Mouse (Mus musculus): ENCODE data around the gene Prkce. TPM values are rescaled to one million over a fixed set of nuclear protein-coding genes. Genes with fewer than 3 reads are reported as not detected.

The Prkce gene
- polyA plus RNA-seq, 2 experiments = 0.32 to 0.37 TPM

- DNase-seq (ENCODE audit: low read depth in 3 of 3, low spot score in 3 of 3) = peak; percentile 48 to 66 (median 55)
- ATAC-seq (ENCODE audit: insufficient read depth) = peak; percentile 86
- Histone ChIP-seq H3K4me1 (replicated peaks; ENCODE audit: control insufficient read depth in 2 of 2, insufficient read depth in 2 of 2, low read length in 1 of 2) (peaks cover 0 to 4% of the 10 kb centered on the region in 2 experiments; a peak in 3 of 4 replicates), H3K27ac (no peak overlapping the region), H3K4me2 (ENCODE audit: low read depth) (no peak overlapping the region), H3K27me3 (ENCODE audit: control insufficient read depth, insufficient read depth, low read length) (no peaks in the 10 kb centered on the region), H3K9ac (replicated peaks) (no peak overlapping the region), H3K36me3 (replicated peaks; ENCODE audit: control insufficient read depth, insufficient read depth, low read depth) (no peaks in the 10 kb centered on the region), H3K4me3 (ENCODE audit: insufficient read depth in 1 of 2, low read depth in 2 of 2, low read length in 2 of 2) (no peak overlapping the region), H3K9me3 (ENCODE audit: control insufficient read depth, low read length) (no peaks in the 10 kb centered on the region)
- no peak for TF ChIP-seq CTCF (IDR thresholded peaks at IDR 0.05; ENCODE audit: low read depth)
- peak; percentile 47; the same call in 1 of the 2 replicates for TF ChIP-seq EP300 (IDR thresholded peaks at IDR 0.05; ENCODE audit: low read depth)
- 20% methylated on average over 5 of the region's 5 CpGs for WGBS (ENCODE audit: insufficient replicate concordance)
Observed at GRCm38 (mm10) chr17:86150867-86151348, 16.7 kb upstream of the Prkce start.

GRCm38 (mm10) chr17:86156999-86157398 is 10.6 kb upstream of the Prkce start:
- no peaks in the 10 kb centered on the region for H3K27me3 ChIP-seq (ENCODE audit: control insufficient read depth, insufficient read depth, low read length)
- H3K4me3 ChIP-seq (ENCODE audit: insufficient read depth in 1 of 2, low read depth in 2 of 2, low read length in 2 of 2) = no peak overlapping the region
- ATAC-seq (ENCODE audit: insufficient read depth) (no peak), DNase-seq (ENCODE audit: low read depth in 3 of 3, low spot score in 3 of 3) (no peak)
- H3K9me3 ChIP-seq (ENCODE audit: control insufficient read depth, low read length) = no peaks in the 10 kb centered on the region
- no peak overlapping the region for H3K9ac ChIP-seq (replicated peaks)
- H3K27ac ChIP-seq = no peak overlapping the region
- H3K4me1 ChIP-seq (replicated peaks; ENCODE audit: control insufficient read depth in 2 of 2, insufficient read depth in 2 of 2, low read length in 1 of 2) = no peaks in the 10 kb centered on the region
- no peaks in the 10 kb centered on the region for H3K36me3 ChIP-seq (replicated peaks; ENCODE audit: control insufficient read depth, insufficient read depth, low read depth)
- WGBS (ENCODE audit: insufficient replicate concordance) = 72% methylated on average over 6 of the region's 6 CpGs
- TF ChIP-seq CTCF (IDR thresholded peaks at IDR 0.05; ENCODE audit: low read depth) = no peak
- H3K4me2 ChIP-seq (ENCODE audit: low read depth) = no peak overlapping the region

DNA sequence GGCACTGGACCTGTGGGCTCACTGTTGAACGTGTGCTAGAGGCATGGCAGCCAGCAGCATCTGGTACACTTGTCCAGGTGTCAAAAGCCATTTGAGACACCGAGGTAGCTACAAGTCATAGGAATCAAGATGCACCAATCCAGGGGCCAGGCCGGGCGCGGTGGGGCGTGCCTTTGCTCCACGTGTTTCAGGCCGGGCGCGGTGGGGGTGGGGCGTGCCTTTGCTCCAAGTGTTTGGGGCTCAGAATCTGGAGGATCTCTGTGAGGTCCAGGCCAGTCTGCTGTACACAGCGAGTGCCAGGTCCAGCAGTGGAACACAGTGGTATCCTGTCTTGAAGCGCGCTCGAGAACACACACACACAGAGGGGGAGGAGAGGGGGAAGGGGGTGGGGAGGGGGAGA is 4.9 kb upstream of the Prkce start:
- Histone ChIP-seq H3K4me2 (ENCODE audit: low read depth) (no peak overlapping the region), H3K36me3 (replicated peaks; ENCODE audit: control insufficient read depth, insufficient read depth, low read depth) (no peaks in the 10 kb centered on the region), H3K4me3 (ENCODE audit: insufficient read depth in 1 of 2, low read depth in 2 of 2, low read length in 2 of 2) (no peak overlapping the region), H3K27ac (no peak overlapping the region), H3K27me3 (ENCODE audit: control insufficient read depth, insufficient read depth, low read length) (peaks cover 3% of the 10 kb centered on the region), H3K9ac (replicated peaks) (no peak overlapping the region), H3K9me3 (ENCODE audit: control insufficient read depth, low read length) (no peaks in the 10 kb centered on the region), H3K4me1 (replicated peaks; ENCODE audit: control insufficient read depth in 2 of 2, insufficient read depth in 2 of 2, low read length in 1 of 2) (no peaks in the 10 kb centered on the region; a peak in 2 of 4 replicates)
- no peak for ATAC-seq (ENCODE audit: insufficient read depth)
- no peak for DNase-seq (ENCODE audit: low read depth in 3 of 3, low spot score in 3 of 3)
- no peak for TF ChIP-seq CTCF (IDR thresholded peaks at IDR 0.05; ENCODE audit: low read depth)
- no peak for TF ChIP-seq EP300 (IDR thresholded peaks at IDR 0.05; ENCODE audit: low read depth)
- WGBS (ENCODE audit: insufficient replicate concordance) = 60% methylated on average over 15 of the region's 15 CpGs

GRCm38 (mm10) chr17:86164416-86164815 is 3.2 kb upstream of the Prkce start:
- TF ChIP-seq EP300 (IDR thresholded peaks at IDR 0.05; ENCODE audit: low read depth) (no peak), CTCF (IDR thresholded peaks at IDR 0.05; ENCODE audit: low read depth) (no peak)
- Histone ChIP-seq H3K36me3 (replicated peaks; ENCODE audit: control insufficient read depth, insufficient read depth, low read depth) (no peaks in the 10 kb centered on the region), H3K4me3 (ENCODE audit: insufficient read depth in 1 of 2, low read depth in 2 of 2, low read length in 2 of 2) (no peak overlapping the region), H3K9me3 (ENCODE audit: control insufficient read depth, low read length) (no peaks in the 10 kb centered on the region), H3K4me2 (ENCODE audit: low read depth) (no peak overlapping the region), H3K4me1 (replicated peaks; ENCODE audit: control insufficient read depth in 2 of 2, insufficient read depth in 2 of 2, low read length in 1 of 2) (no peaks in the 10 kb centered on the region; a peak in 2 of 4 replicates), H3K9ac (replicated peaks) (no peak overlapping the region), H3K27ac (no peak overlapping the region), H3K27me3 (ENCODE audit: control insufficient read depth, insufficient read depth, low read length) (peaks cover 20% of the 10 kb centered on the region)
- WGBS (ENCODE audit: insufficient replicate concordance) = 57% methylated on average over 7 of the region's 7 CpGs
- DNase-seq (ENCODE audit: low read depth in 3 of 3, low spot score in 3 of 3) = no peak
- no peak for ATAC-seq (ENCODE audit: insufficient read depth)

DNA sequence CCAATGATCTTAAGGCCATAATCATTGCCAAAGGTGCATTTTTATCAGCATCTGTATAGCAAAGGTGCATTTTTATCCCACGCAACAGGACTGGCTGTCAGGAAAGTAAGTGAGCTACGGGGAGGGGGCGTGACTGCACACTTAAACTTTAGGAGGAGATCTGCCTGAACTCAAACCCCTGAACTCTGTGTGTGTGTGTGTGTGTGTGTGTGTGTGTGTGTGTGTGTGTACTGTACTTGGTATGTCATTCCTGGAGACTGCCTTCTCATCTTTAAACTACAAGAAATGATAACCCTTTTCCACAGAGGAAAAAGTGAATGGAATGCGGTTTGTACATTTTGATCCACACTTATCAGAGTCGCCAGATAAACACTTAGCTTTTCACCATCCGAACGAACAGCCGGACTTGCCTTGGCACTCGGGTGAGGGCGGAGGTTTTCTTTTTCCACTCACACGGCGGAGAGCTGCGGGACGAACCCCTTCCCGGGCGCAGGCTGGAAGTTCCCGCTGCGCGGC is 1.5 kb upstream of the Prkce start:
- H3K4me1 ChIP-seq (replicated peaks; ENCODE audit: control insufficient read depth in 2 of 2, insufficient read depth in 2 of 2, low read length in 1 of 2) = no peaks in the 10 kb centered on the region; a peak in 2 of 4 replicates

More for the DNA sequence above, 1.5 kb upstream of the Prkce start:
- WGBS (ENCODE audit: insufficient replicate concordance) = 7% methylated on average over 19 of the region's 19 CpGs
- TF ChIP-seq CTCF (IDR thresholded peaks at IDR 0.05; ENCODE audit: low read depth) (no peak), EP300 (IDR thresholded peaks at IDR 0.05; ENCODE audit: low read depth) (no peak)
- H3K9me3 ChIP-seq (ENCODE audit: control insufficient read depth, low read length) = no peaks in the 10 kb centered on the region
- peak overlapping the region; percentile 68 for H3K4me2 ChIP-seq (ENCODE audit: low read depth)
- peaks cover 27% of the 10 kb centered on the region for H3K27me3 ChIP-seq (ENCODE audit: control insufficient read depth, insufficient read depth, low read length)
- no peak for ATAC-seq (ENCODE audit: insufficient read depth)
- DNase-seq (ENCODE audit: low read depth in 3 of 3, low spot score in 3 of 3) = no peak
- H3K4me3 ChIP-seq (ENCODE audit: insufficient read depth in 1 of 2, low read depth in 2 of 2, low read length in 2 of 2) = peak overlapping the region; percentile 67 to 80
- peak overlapping the region; percentile 77 for H3K9ac ChIP-seq (replicated peaks)
- no peak overlapping the region for H3K27ac ChIP-seq
- no peaks in the 10 kb centered on the region for H3K36me3 ChIP-seq (replicated peaks; ENCODE audit: control insufficient read depth, insufficient read depth, low read depth)
